ENCODE assay signal across 19 mouse cellular contexts in the genomic region with DNA sequence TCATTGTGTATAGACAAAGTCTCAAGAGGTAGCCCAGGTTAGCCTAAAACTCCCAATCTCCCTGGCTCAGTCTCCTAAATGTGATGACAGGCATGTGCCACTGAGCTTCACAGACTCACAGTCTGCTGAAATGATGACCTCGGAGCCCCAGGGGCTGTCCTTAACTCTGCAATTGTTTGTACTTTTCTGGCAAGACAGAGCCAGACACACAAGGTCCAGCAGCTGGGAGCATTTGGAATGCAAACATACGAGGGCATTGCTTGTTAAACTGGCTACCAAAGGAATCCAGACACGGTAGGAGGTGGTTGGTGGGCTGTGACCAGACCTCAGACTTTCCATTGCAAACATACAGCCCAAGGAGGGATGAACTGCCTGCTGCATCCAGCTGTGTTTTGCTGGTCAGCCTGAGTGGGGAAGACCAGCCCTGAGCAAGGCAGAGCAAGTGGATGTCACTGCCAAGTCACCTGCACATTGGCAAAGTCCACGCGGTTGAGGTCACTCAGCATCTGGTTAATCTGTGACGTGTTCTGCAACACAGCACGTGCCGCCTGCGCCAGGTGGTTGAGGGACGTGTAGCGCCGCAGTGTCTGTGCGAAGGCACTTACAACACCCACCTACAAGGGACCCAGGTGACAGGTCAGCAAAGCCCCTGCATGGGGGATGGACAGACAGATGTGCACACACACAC. TPM values are rescaled to one million over a fixed set of nuclear protein-coding genes. Genes with fewer than 3 reads are reported as not detected.
A peak's percentile ranks its signal among the peaks of the same experiment; 100 is the strongest.
DNase-seq lines count a peak whose midpoint lies in the region; ATAC-seq lines count a peak whose summit lies in the region.
"Had no signal": no experiment of that assay in that cellular context is flagged by ENCODE, and none has a peak within 500 bp of the region (broad histone marks: within the 10 kb centered on the region; RNA-seq: fewer than 3 reads in every experiment).

No protein-coding gene starts in this region.

- H3K27me3 ChIP-seq in heart, embryonic 14.5 days (ENCODE audit: control insufficient read depth, insufficient read depth, low read length): no peaks in the 10 kb centered on the region
- no peaks in the 10 kb centered on the region for H3K27me3 ChIP-seq in liver, embryonic 12.5 days (replicated peaks)
- no peaks in the 10 kb centered on the region for H3K27me3 ChIP-seq in forebrain, embryonic 16.5 days (replicated peaks; ENCODE audit: control insufficient read depth, insufficient read depth, low read length)
- H3K27me3 ChIP-seq: neural tube, embryonic 13.5 days; stomach, embryonic 15.5 days had no signal

- 0 out of 2 replicates have a peak overlapping the region, but pooled peaks have one; percentile 3 for H3K9ac ChIP-seq in heart, embryonic 14.5 days (ENCODE audit: low read length)
- H3K9ac ChIP-seq in liver, embryonic 12.5 days: no peak overlapping the region
- H3K9ac ChIP-seq in forebrain, embryonic 16.5 days (replicated peaks; ENCODE audit: low read depth, low read length): no peak overlapping the region
- H3K9ac ChIP-seq: lung, embryonic 14.5 days; neural tube, embryonic 13.5 days; stomach, embryonic 15.5 days had no signal

- peak overlapping the region in 1 of 2 experiments; percentile 83; a peak in 2 of 4 replicates for H3K27ac ChIP-seq in heart, embryonic 14.5 days (replicated peaks in 1 of 2; ENCODE audit: control insufficient read depth in 1 of 2, insufficient read depth in 1 of 2, low read depth in 2 of 2, low read length in 2 of 2)
- no peak overlapping the region for H3K27ac ChIP-seq in liver, embryonic 12.5 days
- H3K27ac ChIP-seq in forebrain, embryonic 16.5 days (ENCODE audit: low read length): no peak overlapping the region
- H3K27ac ChIP-seq: neural tube, embryonic 13.5 days had no signal

- intact Hi-C loops in heart, postnatal 25 days (cut with DNase I): no loop called here
- intact Hi-C loops in left cerebral cortex, postnatal 25 days (cut with DNase I): no loop called here

- H3K4me1 ChIP-seq in heart, embryonic 14.5 days (ENCODE audit: control insufficient read depth in 2 of 2, insufficient read depth in 2 of 2, low read length in 2 of 2): peaks cover 24 to 25% of the 10 kb centered on the region in 2 experiments
- H3K4me1 ChIP-seq in liver, embryonic 12.5 days: peaks cover 3% of the 10 kb centered on the region; the same call in 1 of the 2 replicates
- H3K4me1 ChIP-seq in forebrain, embryonic 16.5 days (replicated peaks; ENCODE audit: control insufficient read depth, insufficient read depth, low read length): no peaks in the 10 kb centered on the region
- H3K4me1 ChIP-seq: neural tube, embryonic 13.5 days had no signal

- ATAC-seq in heart, embryonic 14.5 days (ENCODE audit: insufficient number of reproducible peaks, insufficient read depth, low FRiP score, low read depth): no peak
- ATAC-seq in liver, embryonic 12.5 days: 0 out of 2 replicates have a peak, but pooled peaks have one; percentile 22
- ATAC-seq in forebrain, embryonic 16.5 days: no peak
- ATAC-seq: hindbrain, embryonic 16.5 days had no signal

- no peak for DNase-seq in heart, postnatal 25 days (ENCODE audit: low spot score)
- no peak for DNase-seq in liver
- peak; percentile 72 to 80 for DNase-seq in kidney, postnatal 25 days
- no peak for DNase-seq in left cerebral cortex, postnatal 25 days (ENCODE audit: low spot score in 2 of 2)
- DNase-seq: cerebellum, adult 9-10 months; heart, postnatal 4 days; layer of hippocampus, postnatal 36 days; left cerebral cortex, postnatal 4 days; lung, embryonic 14.5 days; lung, postnatal 4 days; right cerebral cortex, postnatal 14 days; thymus, adult 2 months had no signal

- H3K36me3 ChIP-seq in heart, embryonic 14.5 days (ENCODE audit: control insufficient read depth, insufficient read depth, low read length): peaks cover 14% of the 10 kb centered on the region; the same call in 1 of the 2 replicates
- H3K36me3 ChIP-seq in liver, embryonic 12.5 days: peaks cover 90% of the 10 kb centered on the region
- H3K36me3 ChIP-seq in forebrain, embryonic 16.5 days (ENCODE audit: control insufficient read depth, insufficient read depth): no peaks in the 10 kb centered on the region

- H3K4me2 ChIP-seq in heart, embryonic 14.5 days (ENCODE audit: low read length): no peak overlapping the region
- H3K4me2 ChIP-seq in liver, embryonic 12.5 days: no peak overlapping the region
- H3K4me2 ChIP-seq in forebrain, embryonic 16.5 days (ENCODE audit: low read length): no peak overlapping the region
- H3K4me2 ChIP-seq: lung, embryonic 14.5 days; neural tube, embryonic 13.5 days; stomach, embryonic 15.5 days had no signal

- H3K9me3 ChIP-seq in heart, embryonic 14.5 days (ENCODE audit: control insufficient read depth, low read length): peaks cover 4% of the 10 kb centered on the region; the same call in 1 of the 2 replicates
- peaks cover 8% of the 10 kb centered on the region; the same call in 1 of the 2 replicates for H3K9me3 ChIP-seq in liver, embryonic 12.5 days (replicated peaks)
- H3K9me3 ChIP-seq in forebrain, embryonic 16.5 days (ENCODE audit: control insufficient read depth, low read length): no peaks in the 10 kb centered on the region
- H3K9me3 ChIP-seq: stomach, embryonic 15.5 days had no signal

- WGBS in heart, embryonic 14.5 days: 78% methylated on average over 13 of the region's 13 CpGs
- 84% methylated on average over 13 of the region's 13 CpGs for WGBS in liver, embryonic 12.5 days (ENCODE audit: insufficient replicate concordance)
- 90% methylated on average over 13 of the region's 13 CpGs for WGBS in forebrain, embryonic 16.5 days

- no peak overlapping the region for H3K4me3 ChIP-seq in heart, embryonic 14.5 days (ENCODE audit: control insufficient read depth in 1 of 2, insufficient read depth in 1 of 2, low read depth in 1 of 2, low read length in 2 of 2)
- H3K4me3 ChIP-seq in liver, embryonic 12.5 days: no peak overlapping the region
- H3K4me3 ChIP-seq in forebrain, embryonic 16.5 days (replicated peaks; ENCODE audit: low read length): no peak overlapping the region
- H3K4me3 ChIP-seq: midbrain, embryonic 10.5 days; neural tube, embryonic 13.5 days; stomach, embryonic 15.5 days had no signal

RNA-seq across cellular contexts. Expression of gene Prr22, which starts 10.4 kb away (rescaled TPM):
- 0.96 and 1.2 TPM in 2 replicates for polyA plus RNA-seq in heart, embryonic 14.5 days (2014; fragmentation: Nextera tagmentation; extraction: Ambion mirVana)
- total RNA-seq in heart, postnatal 25 days (2021): under 1 TPM; 0.13 to 0.22 TPM
- 1.1 and 1.2 TPM in 2 replicates for polyA plus RNA-seq in liver, embryonic 12.5 days (2016; fragmentation: Nextera tagmentation; extraction: Ambion mirVana)
- total RNA-seq in left cerebral cortex, postnatal 25 days (2021): 1 to 10 TPM; 1.1 to 1.2 TPM
- polyA plus RNA-seq in forebrain, embryonic 16.5 days (2015; fragmentation: Nextera tagmentation; extraction: Ambion mirVana): 0.96 and 1.0 TPM in 2 replicates

RNA-seq across cellular contexts. Expression of gene Dus3l, which starts 15.9 kb away (rescaled TPM):
- 28.8 and 31.3 TPM in 2 replicates for polyA plus RNA-seq in heart, embryonic 14.5 days (2014; fragmentation: Nextera tagmentation; extraction: Ambion mirVana)
- total RNA-seq in heart, postnatal 25 days (2021): 10 to 100 TPM; 18.3 to 18.8 TPM
- polyA plus RNA-seq in liver, embryonic 12.5 days (2016; fragmentation: Nextera tagmentation; extraction: Ambion mirVana): 24.1 and 24.6 TPM in 2 replicates
- total RNA-seq in left cerebral cortex, postnatal 25 days (2021): 10 to 100 TPM; 64.1 to 64.6 TPM
- 73.5 and 90.4 TPM in 2 replicates for polyA plus RNA-seq in forebrain, embryonic 16.5 days (2015; fragmentation: Nextera tagmentation; extraction: Ambion mirVana)

RNA-seq across cellular contexts. Expression of gene Nrtn, which starts 23.1 kb away (rescaled TPM):
- polyA plus RNA-seq in heart, embryonic 14.5 days (2014; fragmentation: Nextera tagmentation; extraction: Ambion mirVana): 31.0 and 31.5 TPM in 2 replicates
- 10 to 100 TPM; 25.7 to 28.8 TPM for total RNA-seq in heart, postnatal 25 days (2021)
- polyA plus RNA-seq in liver, embryonic 12.5 days (2016; fragmentation: Nextera tagmentation; extraction: Ambion mirVana): 3.2 and 4.1 TPM in 2 replicates
- total RNA-seq in left cerebral cortex, postnatal 25 days (2021): 1 to 10 TPM; 3.8 to 4.1 TPM
- polyA plus RNA-seq in forebrain, embryonic 16.5 days (2015; fragmentation: Nextera tagmentation; extraction: Ambion mirVana): 0.73 and 0.84 TPM in 2 replicates

RNA-seq across cellular contexts. Expression of gene Rfx2, which starts 50.4 kb away (rescaled TPM):
- polyA plus RNA-seq in heart, embryonic 14.5 days (2014; fragmentation: Nextera tagmentation; extraction: Ambion mirVana): 4.3 and 5.0 TPM in 2 replicates
- 1 to 10 TPM; 3.2 to 4.6 TPM for total RNA-seq in heart, postnatal 25 days (2021)
- polyA plus RNA-seq in liver, embryonic 12.5 days (2016; fragmentation: Nextera tagmentation; extraction: Ambion mirVana): 12.6 and 13.6 TPM in 2 replicates
- total RNA-seq in left cerebral cortex, postnatal 25 days (2021): 1 to 10 TPM; 2.1 to 3.9 TPM
- 3.7 and 4.2 TPM in 2 replicates for polyA plus RNA-seq in forebrain, embryonic 16.5 days (2015; fragmentation: Nextera tagmentation; extraction: Ambion mirVana)

Comparison
In these comparisons a context has a peak if more than half of its experiments do, and no peak if none do; other contexts are left out.
1. DNase-seq: peak in kidney, postnatal 25 days (2 of 2); none in heart, postnatal 25 days (single experiment), liver (single experiment) and left cerebral cortex, postnatal 25 days (0 of 2).